Mouse (Mus musculus) liver, postnatal 0 days (tissue): ENCODE results near the gene Zswim1. TPM values are rescaled to one million over a fixed set of nuclear protein-coding genes. Genes with fewer than 3 reads are reported as not detected.

Experiments used
- ATAC-seq: fragments of 200-750 bp; cut with Nextera tagmentation; 2 replicates; pipeline ENCODE4 v1.8.0; 2017; ENCODE audit warnings: mild to moderate bottlenecking, moderate library complexity
- DNase-seq: peaks from one replicate; pipeline ENCODE4 v3.0.0-alpha.2; 2016
- H3K27ac ChIP-seq: fragments of 300-500 bp; sonication (generic); 2 replicates; pipeline ENCODE4 v1.5.1; 2014; ENCODE audit warnings: antibody characterized with exemption, moderate library complexity, mild to moderate bottlenecking, low read depth
- H3K27me3 ChIP-seq: fragments of 300-500 bp; sonication (generic); 2 replicates; pipeline ENCODE4 v1.6.1; 2014; ENCODE audit warnings: low read length, control low read depth, mixed read lengths; ENCODE audit not compliant: insufficient read depth
- H3K36me3 ChIP-seq: fragments of 300-500 bp; sonication (generic); replicated peaks from 2 replicates; pipeline ENCODE4 v1.6.1; 2014; ENCODE audit warnings: mild to moderate bottlenecking, control low read depth, low read length, moderate library complexity, mixed read lengths; ENCODE audit not compliant: insufficient read depth
- H3K4me1 ChIP-seq: fragments of 300-500 bp; sonication (generic); 2 replicates; pipeline ENCODE4 v1.6.1; 2014; ENCODE audit warnings: antibody characterized with exemption, mild to moderate bottlenecking, control low read depth; ENCODE audit not compliant: insufficient read depth
- H3K4me2 ChIP-seq: fragments of 300-500 bp; sonication (generic); 2 replicates; pipeline ENCODE4 v1.6.1; 2014; ENCODE audit warnings: low read depth, mild to moderate bottlenecking, low read length, moderate library complexity, mixed read lengths
- H3K4me3 ChIP-seq: fragments of 300-500 bp; sonication (generic); 2 replicates; pipeline ENCODE4 v1.5.1; 2014; ENCODE audit warnings: low read depth, low read length
- H3K9ac ChIP-seq: fragments of 300-500 bp; sonication (generic); replicated peaks from 2 replicates; pipeline ENCODE4 v1.6.1; 2014; ENCODE audit warnings: mild to moderate bottlenecking, moderate library complexity
- H3K9me3 ChIP-seq: fragments of 300-500 bp; sonication (generic); 2 replicates; pipeline ENCODE4 v1.6.1; 2016; ENCODE audit warnings: mild to moderate bottlenecking, control low read depth, low read length, mixed read lengths
- CTCF ChIP-seq: sonication (generic); IDR thresholded peaks from 2 replicates; pipeline ENCODE4 v1.5.1; 2016; ENCODE audit warnings: antibody characterized with exemption, low read depth
- EP300 ChIP-seq: IDR thresholded peaks from 2 replicates; pipeline ENCODE4 v1.6.1; 2016; ENCODE audit warnings: antibody characterized with exemption, low read depth, mild to moderate bottlenecking
- WGBS: fragments of 180-500 bp; shearing (Covaris S2); extraction: QIAGEN DNeasy Blood & Tissue Kit; methylation state at CpG from one replicate; pipeline ENCODE4 v1.1.7; 2014; ENCODE audit not compliant: insufficient replicate concordance; 5-methylcytosine and 5-hydroxymethylcytosine counted together
- polyA plus RNA-seq: library from polyadenylated mRNA; unstranded; fragments of >200 nt; fragmentation: Nextera tagmentation; extraction: Ambion mirVana; gene quantifications from 2 replicates; pipeline ENCODE4 v1.2.1, GENCODE M21; 2015

Gene Zswim1
- polyA plus RNA-seq, 1 experiment from 2014 or later, result 3.1 TPM

DNA sequence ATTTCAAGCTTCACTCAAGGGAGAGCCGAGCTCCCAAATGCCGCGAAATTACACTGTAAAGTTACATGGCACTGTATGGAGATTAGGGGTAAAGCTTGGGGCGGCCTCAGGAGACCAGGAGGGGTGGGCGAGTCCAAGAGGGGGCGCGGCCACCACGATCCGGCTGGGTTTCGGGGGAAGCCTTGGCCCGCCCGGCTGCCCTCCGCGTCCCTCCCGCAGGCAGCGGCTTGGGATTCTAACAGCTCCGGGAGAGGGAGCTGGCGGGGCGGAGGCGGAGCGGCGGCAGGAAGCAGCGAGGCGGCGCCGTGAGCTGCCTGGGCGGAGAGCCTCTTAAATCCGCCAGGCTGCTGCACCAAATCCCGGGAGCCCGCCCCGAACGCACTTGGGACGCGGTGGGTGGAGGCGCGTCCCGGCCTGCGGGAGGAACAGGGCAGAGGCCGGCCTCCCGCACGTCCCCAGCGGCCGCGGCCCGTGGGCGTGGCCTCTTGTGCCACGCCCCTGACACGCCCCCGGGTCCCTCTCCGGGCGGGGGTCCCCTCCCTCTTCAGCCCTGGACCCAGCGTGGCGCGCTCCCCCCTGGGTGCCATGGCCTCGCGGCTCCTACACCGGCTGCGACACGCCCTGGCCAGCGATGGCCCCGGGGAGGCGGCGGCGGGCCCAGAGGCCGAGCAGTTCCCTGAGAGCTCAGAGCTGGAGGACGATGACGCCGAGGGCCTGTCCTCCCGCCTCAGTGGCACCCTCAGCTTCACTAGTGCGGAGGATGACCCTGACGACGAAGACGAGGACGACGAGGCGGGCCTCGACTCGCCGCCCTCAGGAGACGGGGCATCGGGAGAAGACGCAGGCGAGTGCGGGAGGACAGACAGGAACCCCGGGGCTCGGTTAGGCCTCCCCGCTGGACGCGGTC lies 36.8 kb upstream of the Zswim1 start, which contains the start of gene Snx21:
Gene Snx21, plus strand, starts transcription at position 343 of the 907 bp plus-strand sequence.
- WGBS, result under 1% methylated on average over 60 of the region's 89 CpGs
- Histone ChIP-seq H3K27me3 (no peaks in the 10 kb centered on the region), H3K4me2 (peak within 1 kb of the TSS; percentile 99), H3K27ac (peak within 1 kb of the TSS; percentile 98), H3K9ac (peak within 1 kb of the TSS; percentile 89), H3K9me3 (no peaks in the 10 kb centered on the region), H3K4me3 (peak within 1 kb of the TSS; percentile 74), H3K4me1 (peaks cover 32% of the 10 kb centered on the region), H3K36me3 (peaks cover 5% of the 10 kb centered on the region)
- DNase-seq (peak; percentile 90), ATAC-seq (peak; percentile 87)
- TF ChIP-seq EP300 (no peak), CTCF (peak; percentile 59)

GRCm38 (mm10) chr2:164786388-164786885 lies 36.0 kb upstream of the Zswim1 start:
- no peaks in the 10 kb centered on the region for H3K27me3 ChIP-seq
- peak overlapping the region; percentile 74 for H3K4me3 ChIP-seq
- peak; percentile 35; the same call in 1 of the 2 replicates for ATAC-seq
- H3K9ac ChIP-seq, result peak overlapping the region; percentile 89
- peak overlapping the region; percentile 98 for H3K27ac ChIP-seq
- 13% methylated on average over 15 of the region's 15 CpGs for WGBS
- H3K4me2 ChIP-seq, result peak overlapping the region; percentile 99
- no peak for DNase-seq
- H3K4me1 ChIP-seq, result peaks cover 32% of the 10 kb centered on the region
- peaks cover 10% of the 10 kb centered on the region for H3K36me3 ChIP-seq
- TF ChIP-seq CTCF (no peak), EP300 (no peak)
- H3K9me3 ChIP-seq, result no peaks in the 10 kb centered on the region

- H3K36me3 ChIP-seq, result peaks cover 16% of the 10 kb centered on the region
- ATAC-seq (no peak), DNase-seq (no peak)
- no peaks in the 10 kb centered on the region for H3K9me3 ChIP-seq
- TF ChIP-seq CTCF (no peak), EP300 (no peak)
- peak overlapping the region; percentile 98 for H3K27ac ChIP-seq
- H3K4me1 ChIP-seq, result peaks cover 32% of the 10 kb centered on the region
- peak overlapping the region; percentile 74 for H3K4me3 ChIP-seq
- no peaks in the 10 kb centered on the region for H3K27me3 ChIP-seq
- peak overlapping the region; percentile 99 for H3K4me2 ChIP-seq
- 66% methylated on average over 3 of the region's 3 CpGs for WGBS
- no peak overlapping the region; the same call in 1 of the 2 replicates for H3K9ac ChIP-seq
Observed at GRCm38 (mm10) chr2:164787032-164787431, 35.5 kb upstream of the Zswim1 start.

GRCm38 (mm10) chr2:164787779-164788178 lies 34.7 kb upstream of the Zswim1 start:
- H3K4me2 ChIP-seq, result 0 out of 2 replicates have a peak overlapping the region, but pooled peaks have one; percentile 30
- H3K9me3 ChIP-seq, result no peaks in the 10 kb centered on the region
- TF ChIP-seq CTCF (no peak), EP300 (no peak)
- WGBS, result 80% methylated on average over 10 of the region's 10 CpGs
- no peak for ATAC-seq
- H3K36me3 ChIP-seq, result peaks cover 23% of the 10 kb centered on the region
- H3K4me1 ChIP-seq, result peaks cover 32% of the 10 kb centered on the region
- no peak overlapping the region for H3K4me3 ChIP-seq
- no peak for DNase-seq
- H3K27me3 ChIP-seq, result no peaks in the 10 kb centered on the region
- no peak overlapping the region for H3K9ac ChIP-seq
- no peak overlapping the region for H3K27ac ChIP-seq

DNA sequence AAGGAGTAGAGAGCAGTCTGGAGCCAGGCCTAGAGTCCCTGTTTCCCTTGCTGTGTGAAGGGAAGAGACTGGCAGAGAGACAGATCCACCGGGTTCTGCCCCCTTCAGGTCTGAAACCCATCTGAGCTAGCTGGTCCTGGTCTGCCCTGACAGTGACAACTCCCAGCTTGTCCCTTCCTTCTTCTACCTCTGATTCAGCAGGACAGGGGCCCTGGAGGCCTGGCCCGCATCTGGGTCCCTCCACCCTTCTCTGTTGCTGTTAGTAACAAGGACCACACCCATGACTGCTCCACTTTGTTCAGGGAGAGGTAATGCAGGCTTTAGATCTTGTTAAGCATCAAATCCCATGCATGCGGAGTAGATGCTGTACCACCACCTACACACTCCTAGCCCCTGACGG lies 34.1 kb upstream of the Zswim1 start:
- Histone ChIP-seq H3K27ac (no peak overlapping the region), H3K4me1 (peaks cover 32% of the 10 kb centered on the region), H3K36me3 (peaks cover 28% of the 10 kb centered on the region)

GRCm38 (mm10) chr2:164790451-164790850 lies 32.0 kb upstream of the Zswim1 start:
- TF ChIP-seq EP300 (no peak), CTCF (no peak)
- Histone ChIP-seq H3K27me3 (no peaks in the 10 kb centered on the region), H3K4me3 (no peak overlapping the region), H3K27ac (peak overlapping the region; percentile 41; the same call in 1 of the 2 replicates), H3K4me1 (peaks cover 27% of the 10 kb centered on the region), H3K9me3 (no peaks in the 10 kb centered on the region), H3K4me2 (no peak overlapping the region), H3K36me3 (peaks cover 42% of the 10 kb centered on the region), H3K9ac (no peak overlapping the region)
- ATAC-seq (peak; percentile 63), DNase-seq (peak; percentile 63)
- WGBS, result 63% methylated on average over 4 of the region's 4 CpGs

More for the DNA sequence above, 34.1 kb upstream of the Zswim1 start:
- Histone ChIP-seq H3K4me3 (no peak overlapping the region), H3K27me3 (no peaks in the 10 kb centered on the region), H3K9ac (no peak overlapping the region), H3K4me2 (peak overlapping the region; percentile 33), H3K9me3 (no peaks in the 10 kb centered on the region)
- ATAC-seq, result no peak
- 78% methylated on average over 4 of the region's 4 CpGs for WGBS
- no peak for DNase-seq
- TF ChIP-seq CTCF (no peak), EP300 (no peak)
